Mouse (Mus musculus): ENCODE measurements around the gene Zfp747. TPM values are rescaled to one million over a fixed set of nuclear protein-coding genes. Genes with fewer than 3 reads are reported as not detected.

Zfp747 gene
- polyA plus RNA-seq, 2 experiments from 2014 or later, result 12.7 to 17.6 TPM

GRCm38 (mm10) chr7:127326685-127327084 lies 49.2 kb downstream of the Zfp747 start:
- ATAC-seq, result no peak

GRCm38 (mm10) chr7:127325550-127325949 lies 50.3 kb downstream of the Zfp747 start:
- ATAC-seq, result no peak

GRCm38 (mm10) chr7:127324944-127325343 lies 50.9 kb downstream of the Zfp747 start:
- ATAC-seq, result no peak

Other genes with a start within 250 kb of the Zfp747 start
- 100 to 1,000 TPM; 101 to 103 TPM for gene Spn, start 238.2 kb downstream of the Zfp747 start, polyA plus RNA-seq (2017; shearing (Covaris generic))
- 10 to 100 TPM; 39.7 to 51.9 TPM for gene Cd2bp2, start 180.0 kb downstream of the Zfp747 start, polyA plus RNA-seq (2017; shearing (Covaris generic))
- gene Tbc1d10b, start 167.6 kb downstream of the Zfp747 start, polyA plus RNA-seq (2017; shearing (Covaris generic)), result 10 to 100 TPM; 12.5 to 18.4 TPM
- 10 to 100 TPM; 25.4 to 31.5 TPM for gene Mylpf, start 167.2 kb downstream of the Zfp747 start, polyA plus RNA-seq (2017; shearing (Covaris generic))
- gene Zfp553, start 143.0 kb downstream of the Zfp747 start, polyA plus RNA-seq (2017; shearing (Covaris generic)), result 1 to 10 TPM; 6.6 to 7.9 TPM
- gene Sept1, start 142.9 kb downstream of the Zfp747 start, polyA plus RNA-seq (2017; shearing (Covaris generic)), result 100 to 1,000 TPM; 819 to 912 TPM
- 1 to 10 TPM; 1.3 to 1.6 TPM for gene Zfp771, start 131.8 kb downstream of the Zfp747 start, polyA plus RNA-seq (2017; shearing (Covaris generic))
- 10 to 100 TPM; 39.7 to 50.1 TPM for gene Dctpp1, start 115.3 kb downstream of the Zfp747 start, polyA plus RNA-seq (2017; shearing (Covaris generic))
- gene Sephs2, start 102.0 kb downstream of the Zfp747 start, polyA plus RNA-seq (2017; shearing (Covaris generic)), result 10 to 100 TPM; 17.3 to 23.4 TPM
- gene Itgal, start 79.8 kb downstream of the Zfp747 start, polyA plus RNA-seq (2017; shearing (Covaris generic)), result 100 to 1,000 TPM; 169 to 297 TPM
- gene Zfp768, start 30.5 kb downstream of the Zfp747 start, polyA plus RNA-seq (2017; shearing (Covaris generic)), result not detected
- 1 to 10 TPM; 7.3 to 9.9 TPM for gene 9130019O22Rik, start 11.1 kb upstream of the Zfp747 start, polyA plus RNA-seq (2017; shearing (Covaris generic))
- 1 to 10 TPM; 3.2 to 5.5 TPM for gene E430018J23Rik, start 17.6 kb upstream of the Zfp747 start, polyA plus RNA-seq (2017; shearing (Covaris generic))
- 1 to 10 TPM; 6.0 to 9.1 TPM for gene Zfp764, start 30.8 kb upstream of the Zfp747 start, polyA plus RNA-seq (2017; shearing (Covaris generic))
- gene Zfp688, start 46.0 kb upstream of the Zfp747 start, polyA plus RNA-seq (2017; shearing (Covaris generic)), result 10 to 100 TPM; 16.0 to 18.9 TPM
- 1 to 10 TPM; 5.6 to 7.9 TPM for gene Zfp689, start 73.1 kb upstream of the Zfp747 start, polyA plus RNA-seq (2017; shearing (Covaris generic))
- gene Prr14, start 83.6 kb upstream of the Zfp747 start, polyA plus RNA-seq (2017; shearing (Covaris generic)), result 100 to 1,000 TPM; 181 to 236 TPM
- gene Fbrs, start 103.1 kb upstream of the Zfp747 start, polyA plus RNA-seq (2017; shearing (Covaris generic)), result 10 to 100 TPM; 22.9 to 24.0 TPM
- 10 to 100 TPM in 1 of 2 experiments, 1 to 10 TPM in 1; 9.1 to 11.4 TPM for gene Srcap, start 135.9 kb upstream of the Zfp747 start, polyA plus RNA-seq (2017; shearing (Covaris generic))
- 10 to 100 TPM; 29.9 to 31.9 TPM for gene Gm42715, start 143.5 kb upstream of the Zfp747 start, polyA plus RNA-seq (2017; shearing (Covaris generic))
- gene Tmem265, start 185.3 kb upstream of the Zfp747 start, polyA plus RNA-seq (2017; shearing (Covaris generic)), result 10 to 100 TPM; 39.7 to 91.0 TPM
- 100 to 1,000 TPM; 109 to 138 TPM for gene Phkg2, start 197.3 kb upstream of the Zfp747 start, polyA plus RNA-seq (2017; shearing (Covaris generic))
- under 1 TPM; 0.56 to 0.70 TPM for gene Ccdc189, start 212.5 kb upstream of the Zfp747 start, polyA plus RNA-seq (2017; shearing (Covaris generic))
- gene Rnf40, start 212.7 kb upstream of the Zfp747 start, polyA plus RNA-seq (2017; shearing (Covaris generic)), result 10 to 100 TPM; 26.3 to 45.6 TPM
- under 1 TPM; 0.16 to 0.56 TPM for gene Zfp629, start 239.7 kb upstream of the Zfp747 start, polyA plus RNA-seq (2017; shearing (Covaris generic))